Mouse (Mus musculus) spleen, postnatal 14 days (tissue): ENCODE measurements at regions not wholly inside any gene's neighbourhood (a gene's known extent, or its start where the extent isn't known, plus 50 kb on each side); places are given as distances from the start of the nearest gene placed in this dataset.

Experiments used
- DNase-seq, 2 experiments: peaks; one replicate each; pipeline ENCODE4 v3.0.0; 2021 to 2022; ENCODE audit warnings: low spot score in 2 of 2

- DNase-seq = no peak
These were observed 344.0 kb downstream of the Slc4a3 start for GRCm38 (mm10) chr1:75889847-75890591.

- DNase-seq = no peak
These were observed 344.7 kb downstream of the Slc4a3 start for GRCm38 (mm10) chr1:75890636-75891276.

DNA sequence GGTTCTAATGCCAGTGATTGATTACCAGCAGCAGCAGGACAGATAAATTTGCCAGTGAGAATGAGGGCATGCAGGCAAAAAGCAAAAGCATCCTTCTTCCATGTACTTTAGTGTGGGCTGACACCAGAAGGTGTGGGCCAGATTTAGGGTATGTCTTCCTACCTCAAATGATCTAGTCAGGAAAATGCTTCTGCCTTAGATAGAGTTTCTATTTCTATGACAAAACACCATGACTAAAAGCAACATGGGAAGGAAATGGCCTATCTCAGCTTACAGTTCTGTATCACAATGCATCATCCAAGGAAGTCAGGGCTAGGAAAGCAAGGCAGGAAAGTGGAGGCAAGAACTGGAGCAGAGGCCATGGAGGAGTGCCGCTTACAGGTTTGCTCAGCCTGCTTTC, 349.5 kb downstream of the Slc4a3 start:
- DNase-seq = no peak

- no peak for DNase-seq
These were observed 355.1 kb downstream of the Slc4a3 start for GRCm38 (mm10) chr1:75901146-75901545.

DNA sequence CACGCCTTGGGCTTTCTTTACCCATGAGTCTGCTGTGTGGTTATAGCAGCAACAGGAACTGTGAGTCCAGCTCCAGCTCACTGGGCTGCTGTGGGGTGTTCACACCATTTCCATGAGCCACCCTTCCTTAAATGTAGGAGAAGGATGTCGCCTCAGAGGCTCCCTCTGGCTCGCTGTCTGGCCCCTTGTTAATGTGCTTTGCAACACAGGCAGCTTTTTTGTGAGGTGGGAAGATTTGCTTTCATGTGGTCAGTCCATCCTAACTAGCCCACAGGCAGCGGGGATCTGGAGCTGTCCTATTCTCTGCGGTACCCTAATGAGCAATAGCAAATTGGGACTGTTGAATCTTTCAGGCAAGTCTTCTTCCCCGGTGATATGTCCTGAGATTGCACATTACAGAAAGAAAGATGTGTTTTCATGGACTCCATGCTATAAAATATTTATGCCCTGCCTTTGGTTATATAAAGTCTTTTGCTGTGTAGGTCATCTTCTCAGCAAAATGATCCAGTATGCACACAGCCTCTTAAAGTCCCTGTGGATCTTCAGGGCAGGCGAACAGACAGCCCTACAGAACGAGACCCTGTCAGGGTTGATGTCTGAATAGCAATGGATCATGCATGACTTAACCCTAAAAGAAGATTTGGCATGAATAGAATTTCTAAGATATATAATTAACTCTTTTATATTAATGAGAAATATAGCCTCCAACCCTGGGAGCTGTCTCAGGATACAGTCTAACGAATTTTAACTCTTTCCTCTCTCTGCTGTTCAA, 359.8 kb downstream of the Slc4a3 start:
- DNase-seq = no peak

GRCm38 (mm10) chr1:75915311-75915710, 369.2 kb downstream of the Slc4a3 start:
- DNase-seq = no peak

DNA sequence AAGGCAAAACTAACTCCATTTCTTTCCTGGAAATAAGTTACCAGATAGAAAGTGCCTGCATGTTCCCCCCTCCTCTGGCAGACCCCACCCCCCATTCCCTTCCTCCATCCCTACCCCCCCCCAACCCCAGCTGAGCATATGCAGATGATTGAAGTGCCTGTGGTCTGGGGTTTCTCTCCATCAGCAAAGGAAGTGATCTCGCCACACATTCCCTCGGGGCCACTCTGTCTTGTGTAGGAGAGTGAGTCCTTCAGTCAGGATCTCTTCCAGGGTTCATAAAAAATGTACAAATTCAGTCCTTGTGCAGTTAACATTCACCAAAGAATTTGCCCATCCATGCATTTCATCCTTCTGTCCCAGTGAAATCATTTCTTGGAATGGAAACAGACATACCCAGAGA, 370.1 kb downstream of the Slc4a3 start:
- no peak for DNase-seq

DNA sequence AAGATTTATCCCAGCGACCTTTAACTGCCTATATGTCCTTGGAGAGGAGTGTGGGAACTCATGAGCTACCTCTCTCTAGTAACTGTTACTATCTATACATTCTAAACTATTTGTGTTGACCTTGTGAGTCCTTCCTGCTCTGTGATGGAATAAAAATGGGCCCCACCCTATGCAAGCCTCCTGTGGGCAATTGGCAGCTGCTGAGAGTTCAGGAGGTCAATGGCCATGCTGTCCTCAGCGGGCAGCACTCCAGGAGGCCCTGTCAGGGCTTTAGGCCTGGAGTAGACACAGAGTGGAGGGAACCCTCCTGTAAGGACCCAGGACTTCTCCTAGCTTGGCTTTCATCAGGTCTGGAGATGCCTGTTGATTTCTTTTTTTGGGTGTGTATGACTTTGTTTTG, 373.1 kb downstream of the Slc4a3 start:
- DNase-seq = no peak

GRCm38 (mm10) chr1:75925046-75925445, 379.0 kb downstream of the Slc4a3 start:
- no peak for DNase-seq

DNA sequence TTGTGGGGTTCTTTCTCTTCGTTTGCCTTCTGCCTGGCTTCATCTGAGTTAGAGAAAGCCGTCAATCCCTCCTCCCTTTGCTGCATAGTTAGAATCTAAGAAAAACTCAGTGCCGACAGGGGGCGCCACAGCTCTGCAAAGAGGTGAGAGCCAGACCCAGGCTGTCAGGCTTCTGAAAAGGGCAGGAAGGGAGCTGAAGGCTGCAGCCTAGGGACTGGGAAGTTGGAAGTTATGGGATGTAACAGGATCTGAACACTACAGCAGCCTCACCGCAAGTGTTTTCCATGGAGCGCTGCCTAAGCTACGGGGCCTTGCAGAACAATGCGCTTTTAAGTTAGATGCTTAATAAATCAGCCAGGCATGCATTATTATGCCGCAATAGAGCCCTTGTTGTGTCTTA, 379.7 kb downstream of the Slc4a3 start:
- peak in 1 of 2 experiments; percentile 9 for DNase-seq

- DNase-seq = no peak
These were observed 385.8 kb downstream of the Slc4a3 start for GRCm38 (mm10) chr1:75931852-75932251.

DNA sequence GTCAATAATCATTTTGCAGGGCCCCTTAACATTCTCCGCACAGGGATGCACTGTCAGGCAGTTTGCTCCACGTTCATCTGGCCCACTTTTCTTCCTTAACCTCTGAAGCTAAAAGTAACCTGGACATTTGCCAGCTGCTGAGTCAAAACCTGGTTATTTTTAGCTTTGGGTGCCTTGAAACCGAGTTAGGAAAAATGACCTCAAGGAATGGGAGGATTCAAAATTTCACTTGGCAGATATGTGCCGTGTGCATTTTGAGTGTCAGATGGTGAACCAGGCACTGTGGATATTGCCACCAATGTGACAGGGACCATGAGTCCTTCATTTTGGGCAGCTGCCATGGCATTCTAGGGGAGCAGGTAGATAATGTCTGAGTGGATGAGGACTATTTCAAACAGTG, 387.8 kb downstream of the Slc4a3 start:
- no peak for DNase-seq

- DNase-seq = no peak
These were observed 388.7 kb downstream of the Slc4a3 start for GRCm38 (mm10) chr1:75934761-75935160.

DNA sequence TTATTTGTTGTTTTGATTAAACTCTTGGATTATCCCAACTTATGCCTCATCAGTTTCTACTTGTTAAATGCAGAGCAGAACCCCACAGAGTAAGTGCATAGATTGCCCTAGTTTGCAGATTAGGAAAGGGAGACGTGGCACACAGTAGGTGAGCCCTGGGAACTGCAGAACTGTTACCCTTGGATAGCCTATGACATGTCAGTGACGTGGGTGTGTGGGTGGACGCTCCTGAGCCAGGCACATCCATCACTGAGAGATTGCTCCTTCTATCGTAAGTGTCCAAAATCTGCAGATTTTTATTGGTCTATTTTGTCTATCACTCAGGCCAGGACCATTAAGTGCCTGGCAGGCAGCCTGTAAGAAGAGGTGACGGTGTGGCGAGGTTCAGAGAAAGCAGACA, 389.8 kb downstream of the Slc4a3 start:
- no peak for DNase-seq

GRCm38 (mm10) chr1:75936596-75936995, 390.5 kb downstream of the Slc4a3 start:
- no peak for DNase-seq

- DNase-seq = no peak
These were observed 391.3 kb downstream of the Slc4a3 start for GRCm38 (mm10) chr1:75937331-75937730.

- DNase-seq = no peak
These were observed 400.3 kb downstream of the Slc4a3 start for GRCm38 (mm10) chr1:75946290-75946839.

DNA sequence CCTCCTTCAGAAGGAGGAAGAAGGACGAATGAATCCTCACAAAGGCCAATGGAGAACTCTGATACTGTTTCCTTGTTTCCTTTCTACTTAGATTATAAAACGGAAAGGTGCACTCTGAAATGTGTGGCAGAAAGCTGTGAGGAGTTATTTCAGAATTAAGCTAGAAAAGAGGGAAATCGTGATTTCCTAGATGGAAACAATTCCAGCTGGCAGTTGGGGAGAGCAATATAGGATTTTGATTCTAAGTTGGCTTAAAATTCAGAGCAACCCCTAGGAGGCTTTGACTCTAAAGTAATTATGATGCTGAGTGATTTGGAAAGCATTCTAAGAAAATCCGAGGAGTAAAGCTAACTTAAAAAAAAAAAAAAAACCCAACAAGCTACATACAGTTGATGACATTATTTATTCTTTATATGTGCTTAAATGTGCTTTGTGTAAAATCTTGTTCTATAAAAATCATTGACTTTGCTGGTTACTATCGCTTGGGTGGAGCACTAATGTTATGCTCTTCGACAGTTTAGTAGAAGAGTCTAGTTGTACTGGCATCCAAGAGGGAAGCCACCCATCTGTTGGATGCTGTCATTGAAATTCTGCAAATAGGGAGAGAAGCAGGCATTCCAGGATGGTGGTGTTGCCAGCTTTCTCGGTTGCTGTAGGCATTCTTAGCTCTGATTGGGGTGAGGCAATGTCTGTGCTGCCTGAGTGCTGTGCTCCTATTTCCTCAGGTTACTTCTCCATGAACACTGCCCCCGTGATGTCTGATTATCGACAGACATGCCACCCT, 432.3 kb downstream of the Slc4a3 start:
- DNase-seq = no peak

- no peak for DNase-seq
These were observed 437.0 kb downstream of the Slc4a3 start for GRCm38 (mm10) chr1:75983057-75983456.

DNA sequence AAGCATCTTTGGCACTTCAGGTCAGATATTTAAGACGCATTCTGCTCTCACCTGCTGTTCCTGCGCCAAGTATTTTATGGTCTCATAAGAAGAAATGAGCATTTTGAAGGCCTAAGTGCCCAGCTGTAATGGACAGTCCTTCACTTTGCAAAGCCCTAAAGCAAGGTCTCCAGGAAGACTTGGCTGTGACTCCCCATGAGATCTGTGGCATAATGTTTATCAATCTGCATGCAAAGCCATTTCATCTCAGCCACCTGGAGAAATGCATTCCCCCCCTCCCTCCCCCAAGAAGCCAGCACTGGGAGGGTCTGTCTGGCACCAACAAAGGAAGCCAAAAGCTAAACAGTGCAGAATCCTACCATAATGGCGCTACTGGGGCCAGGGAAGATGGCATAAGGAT, 437.4 kb downstream of the Slc4a3 start:
- DNase-seq = no peak

- no peak for DNase-seq
These were observed 442.4 kb downstream of the Slc4a3 start for GRCm38 (mm10) chr1:75988496-75988895.

DNA sequence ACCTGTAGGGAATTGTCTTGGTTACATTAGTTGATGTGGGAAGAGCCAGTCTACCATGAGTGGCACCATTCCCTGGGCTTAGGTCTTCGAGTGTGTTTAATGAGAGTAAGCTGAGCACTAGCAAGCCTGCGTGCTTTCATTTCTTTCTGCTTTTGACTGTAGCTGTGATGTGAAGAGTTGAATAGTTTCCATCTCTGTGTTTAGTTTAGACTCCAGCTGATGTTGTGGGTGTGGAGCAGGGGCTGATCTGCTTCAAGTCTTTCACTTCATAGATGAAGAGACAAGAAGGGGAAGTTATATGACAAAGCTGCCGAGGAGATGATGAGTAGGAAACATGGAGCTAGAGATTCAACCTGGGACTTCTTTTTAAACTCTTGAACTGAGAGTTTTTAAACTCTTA, 446.0 kb downstream of the Slc4a3 start:
- DNase-seq = no peak
